Mouse (Mus musculus) T-cell, adult 2 months (primary cell): ENCODE data around the gene Csrp1.
A peak's percentile ranks its signal among the peaks of the same experiment; 100 is the strongest.

Experiments
- DNase-seq: peaks from one replicate; pipeline ENCODE4 v3.0.0; 2022; ENCODE audit warnings: low spot score

Csrp1 gene

DNA sequence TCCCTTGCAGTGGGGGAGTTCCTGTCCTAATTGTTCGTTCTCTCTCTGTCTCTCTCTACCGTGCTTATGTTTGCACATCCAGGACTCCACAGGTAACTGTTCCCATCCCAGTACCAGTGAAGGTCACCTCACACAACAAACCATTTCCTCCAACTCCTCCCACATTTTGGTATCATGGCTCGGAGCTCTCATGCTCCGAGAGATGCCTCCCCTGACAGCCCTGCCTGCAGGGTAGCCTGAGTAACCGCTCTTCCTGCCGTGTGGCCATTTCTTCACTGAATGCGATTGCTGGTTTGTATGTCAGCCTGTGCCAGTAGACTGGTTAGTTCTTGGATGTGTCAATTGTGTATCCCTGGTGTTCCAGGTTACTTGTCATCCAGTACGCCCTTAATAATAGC is 51.7 kb downstream of the Csrp1 start:
- DNase-seq: no peak

DNA sequence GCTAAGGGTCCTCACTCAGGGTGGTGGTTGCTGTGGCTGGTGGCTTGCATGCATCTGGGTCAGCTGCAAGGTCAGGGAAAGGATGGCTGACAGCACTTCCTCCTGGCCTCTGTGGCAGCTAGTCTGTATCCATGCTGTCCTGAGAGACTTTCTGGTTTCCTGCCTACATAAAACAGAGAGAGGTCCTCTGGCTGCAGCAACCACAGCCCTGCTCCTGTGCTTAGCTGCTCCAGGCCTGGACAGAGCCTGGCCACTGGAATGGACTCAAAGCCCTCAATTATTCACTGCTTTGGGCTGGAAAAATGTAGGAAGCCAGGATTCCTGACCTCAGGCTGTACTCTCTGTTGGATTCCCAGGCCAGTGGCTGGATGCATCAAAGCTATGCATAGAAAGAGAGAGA is 56.7 kb downstream of the Csrp1 start:
- DNase-seq: no peak

DNA sequence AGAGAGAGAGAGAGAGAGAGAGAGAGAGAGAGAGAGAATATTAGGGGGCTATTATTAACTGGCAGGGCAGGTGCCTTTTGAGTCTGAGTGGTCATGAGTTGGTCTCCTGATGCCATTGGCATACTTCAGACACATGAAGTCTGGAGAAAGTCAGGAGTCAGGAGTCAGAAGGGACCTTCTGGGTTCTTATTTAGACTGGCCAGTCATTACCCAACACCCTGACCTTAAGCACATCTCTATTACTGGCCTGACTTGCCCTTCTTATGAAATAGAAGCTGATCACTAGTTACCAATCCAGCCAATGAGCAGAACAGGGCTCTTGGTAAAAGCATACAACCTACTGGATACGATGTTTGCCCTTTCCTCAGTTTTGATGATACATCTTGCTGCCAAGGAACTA is 57.2 kb downstream of the Csrp1 start:
- no peak for DNase-seq

DNA sequence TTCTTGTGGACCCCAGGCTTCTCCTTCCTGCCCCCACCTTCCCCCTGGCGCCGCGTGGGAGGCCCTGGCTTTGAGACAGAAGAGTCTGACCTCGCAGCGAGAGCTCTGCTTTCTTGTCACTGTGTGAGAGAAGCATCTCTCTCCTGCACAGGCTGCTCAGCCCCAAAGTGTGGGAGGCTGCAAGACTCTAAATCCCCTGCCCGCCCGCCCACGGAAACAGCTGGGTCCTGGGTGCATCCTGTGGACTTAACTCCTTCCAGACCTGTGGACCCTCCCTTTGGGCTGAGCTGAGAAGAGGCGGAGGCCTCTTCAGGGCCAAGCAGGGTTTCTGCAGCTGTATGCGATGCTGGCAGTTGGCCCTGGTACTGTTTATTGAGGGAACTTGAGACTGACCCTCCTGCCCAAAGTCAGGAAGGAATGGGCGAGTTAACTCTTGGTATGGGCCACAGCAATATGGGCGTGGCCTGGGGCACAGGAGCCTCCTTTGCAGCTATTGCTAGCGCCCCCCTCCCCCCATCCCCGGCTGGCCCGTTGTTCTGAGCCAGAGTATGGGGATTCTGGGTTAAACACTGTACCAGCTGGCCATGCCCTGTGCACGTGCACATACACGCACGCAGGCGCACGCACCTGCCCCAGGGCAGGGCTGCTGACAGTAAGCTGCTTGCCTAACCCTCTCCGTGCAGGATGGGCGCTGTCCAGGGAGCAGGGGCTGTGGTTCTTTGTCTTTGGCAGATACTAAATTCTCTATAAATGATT is 59.1 kb downstream of the Csrp1 start, which contains the start of gene Tnni1:
TSS of gene Tnni1 (plus strand) at position 655 of the 756 bp plus-strand sequence.
- DNase-seq: no peak

DNA sequence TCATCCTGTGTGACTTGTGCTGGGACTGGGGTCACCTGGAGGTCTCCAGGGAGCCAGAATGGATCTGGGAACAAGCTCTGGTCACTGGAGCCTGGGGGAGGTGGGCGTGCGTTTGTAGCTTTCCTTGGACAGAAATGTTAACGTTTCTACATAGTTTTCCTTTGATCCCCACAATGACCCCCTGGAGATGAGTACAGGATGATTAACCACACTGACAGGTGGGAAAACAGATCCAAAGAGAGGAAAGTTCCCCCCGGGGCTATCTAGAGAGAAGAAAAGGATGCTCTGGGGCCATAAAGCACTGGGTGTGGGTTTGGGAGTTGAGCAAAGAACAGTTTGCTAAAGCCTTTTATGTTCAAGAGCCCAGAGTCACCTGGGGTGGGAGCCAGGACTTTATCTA is 60.8 kb downstream of the Csrp1 start:
- DNase-seq: no peak

DNA sequence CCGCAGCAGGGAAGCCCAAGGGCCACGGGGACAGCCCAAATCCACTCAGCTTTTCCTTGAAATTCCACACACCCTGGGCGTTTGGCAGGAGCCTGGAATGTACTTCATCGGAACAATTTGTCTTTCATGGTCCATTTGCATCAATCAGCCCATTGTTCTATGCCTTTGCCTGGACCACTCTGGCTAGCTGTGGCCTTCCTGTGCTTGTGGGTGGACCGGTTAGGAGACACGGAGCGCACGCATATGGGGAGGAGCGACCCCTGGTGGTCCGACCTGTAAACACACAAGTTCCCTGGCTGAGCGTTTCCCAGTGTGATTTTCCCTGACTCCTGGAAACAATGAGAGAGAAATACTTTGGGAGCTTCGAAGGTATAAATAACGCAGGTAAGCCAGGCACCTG is 61.4 kb downstream of the Csrp1 start:
- peak; percentile 40 for DNase-seq

DNA sequence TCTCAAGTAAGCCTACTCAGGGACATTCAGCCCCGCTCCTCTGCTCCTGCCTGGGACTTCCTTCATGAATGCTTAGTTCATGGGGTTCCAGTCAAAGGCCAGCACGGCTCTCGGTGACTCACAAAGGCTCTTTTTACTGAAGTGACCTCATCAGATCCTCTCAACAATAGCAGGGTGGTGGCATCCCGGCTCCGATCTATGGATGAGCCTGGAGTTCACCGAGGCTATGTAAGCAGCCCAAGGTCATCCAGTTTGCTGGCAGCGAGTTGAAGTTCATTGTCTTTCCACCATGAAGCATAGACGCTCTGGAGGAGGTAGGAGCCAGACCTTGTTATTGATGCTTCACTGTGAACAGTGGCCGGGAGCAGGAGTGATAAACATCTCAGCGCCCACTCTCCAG is 63.0 kb downstream of the Csrp1 start:
- no peak for DNase-seq

DNA sequence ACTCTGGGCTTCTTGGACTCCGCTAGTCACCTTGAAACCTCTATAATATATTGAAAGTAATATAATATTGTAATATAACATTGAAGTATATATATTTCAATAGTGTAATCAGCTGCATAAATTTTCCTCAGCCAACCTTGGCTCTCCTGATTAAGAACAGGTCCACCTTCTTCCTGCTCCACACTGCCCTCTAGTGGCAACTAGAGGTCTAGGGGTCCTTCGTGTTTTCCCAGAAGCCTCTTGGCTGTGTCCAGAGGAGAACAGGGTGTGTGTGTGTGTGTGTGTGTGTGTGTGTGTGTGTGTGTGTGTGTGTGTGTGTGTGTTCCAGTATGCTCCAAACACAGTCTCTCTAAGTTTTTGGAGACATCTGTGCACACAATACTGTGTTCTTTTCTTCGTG is 67.9 kb downstream of the Csrp1 start:
- DNase-seq: peak; percentile 73

DNA sequence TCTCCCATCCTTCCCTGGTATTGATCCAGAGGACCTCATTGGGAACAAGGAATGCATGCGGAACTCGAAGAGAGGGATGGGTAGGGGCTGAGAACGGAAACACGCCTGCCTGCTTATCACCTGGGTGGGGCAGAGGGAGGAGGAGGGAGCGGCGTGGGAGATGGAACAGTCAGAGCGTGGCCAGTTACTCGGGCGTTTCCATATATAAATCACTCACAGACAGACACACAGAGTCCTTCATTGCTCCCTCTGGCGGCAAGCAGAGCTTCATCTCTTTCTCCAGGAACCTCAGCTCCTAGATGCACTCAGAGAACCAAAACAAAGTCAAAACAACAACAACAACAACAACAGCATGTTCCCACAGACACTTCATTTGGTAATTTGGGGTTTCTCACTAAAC is 68.8 kb downstream of the Csrp1 start:
- no peak for DNase-seq

DNA sequence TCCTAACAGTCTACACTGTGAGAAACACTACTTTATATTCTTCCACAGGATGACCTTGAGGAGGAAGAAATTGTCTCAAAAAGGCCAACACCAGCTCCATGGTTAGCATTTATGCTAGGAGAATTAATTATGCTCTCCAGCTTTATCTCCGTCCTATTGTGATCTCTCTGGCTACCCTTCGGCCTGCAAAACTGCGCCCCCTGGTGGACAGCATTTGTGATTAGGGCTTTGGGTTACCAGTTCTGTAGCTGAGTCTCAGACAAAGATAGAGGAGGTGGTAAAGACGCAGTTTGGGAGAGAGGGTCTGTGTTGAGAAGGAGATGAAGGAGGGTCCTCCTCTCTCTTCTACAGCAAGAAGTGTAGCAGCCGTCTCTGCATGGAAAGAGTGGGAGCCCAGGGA is 70.0 kb downstream of the Csrp1 start:
- DNase-seq: peak; percentile 61

DNA sequence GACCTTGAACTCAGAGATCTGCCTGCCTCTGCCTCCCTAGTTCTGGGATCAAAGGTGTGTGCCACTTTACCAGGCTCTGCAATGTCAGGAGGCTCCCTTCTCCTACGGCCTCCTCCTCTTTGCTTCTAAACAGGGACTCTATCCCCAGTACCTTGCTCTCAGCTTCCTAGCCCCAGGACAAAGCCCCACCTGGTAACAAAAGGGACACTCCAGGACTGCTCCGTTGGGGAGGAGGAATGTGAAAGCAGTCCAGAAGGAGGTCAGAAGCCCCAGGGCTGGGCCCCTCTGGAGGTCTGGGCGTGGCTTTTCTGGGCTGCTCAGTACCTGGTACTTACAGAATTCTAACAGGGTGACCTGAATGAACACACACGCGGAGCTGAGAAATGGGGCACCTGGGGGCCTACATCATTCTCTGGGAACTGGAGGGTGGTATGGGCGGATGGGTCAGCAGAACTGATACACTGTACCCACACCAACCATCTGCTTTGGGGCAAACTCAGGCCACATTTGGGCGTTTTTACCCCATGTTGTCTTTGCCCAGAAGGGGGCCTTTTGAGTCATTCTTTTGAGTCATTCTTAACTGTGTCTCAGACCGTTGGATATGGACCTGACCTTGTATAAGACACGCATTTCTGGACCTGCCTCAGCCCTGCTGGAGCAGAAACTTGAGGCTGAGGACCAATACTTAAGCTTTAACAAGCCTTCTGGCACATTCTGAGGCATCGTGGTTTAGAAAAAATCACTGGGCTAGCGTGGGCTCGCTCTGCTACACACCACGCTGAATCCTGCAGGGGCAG is 72.5 kb downstream of the Csrp1 start:
- no peak for DNase-seq

DNA sequence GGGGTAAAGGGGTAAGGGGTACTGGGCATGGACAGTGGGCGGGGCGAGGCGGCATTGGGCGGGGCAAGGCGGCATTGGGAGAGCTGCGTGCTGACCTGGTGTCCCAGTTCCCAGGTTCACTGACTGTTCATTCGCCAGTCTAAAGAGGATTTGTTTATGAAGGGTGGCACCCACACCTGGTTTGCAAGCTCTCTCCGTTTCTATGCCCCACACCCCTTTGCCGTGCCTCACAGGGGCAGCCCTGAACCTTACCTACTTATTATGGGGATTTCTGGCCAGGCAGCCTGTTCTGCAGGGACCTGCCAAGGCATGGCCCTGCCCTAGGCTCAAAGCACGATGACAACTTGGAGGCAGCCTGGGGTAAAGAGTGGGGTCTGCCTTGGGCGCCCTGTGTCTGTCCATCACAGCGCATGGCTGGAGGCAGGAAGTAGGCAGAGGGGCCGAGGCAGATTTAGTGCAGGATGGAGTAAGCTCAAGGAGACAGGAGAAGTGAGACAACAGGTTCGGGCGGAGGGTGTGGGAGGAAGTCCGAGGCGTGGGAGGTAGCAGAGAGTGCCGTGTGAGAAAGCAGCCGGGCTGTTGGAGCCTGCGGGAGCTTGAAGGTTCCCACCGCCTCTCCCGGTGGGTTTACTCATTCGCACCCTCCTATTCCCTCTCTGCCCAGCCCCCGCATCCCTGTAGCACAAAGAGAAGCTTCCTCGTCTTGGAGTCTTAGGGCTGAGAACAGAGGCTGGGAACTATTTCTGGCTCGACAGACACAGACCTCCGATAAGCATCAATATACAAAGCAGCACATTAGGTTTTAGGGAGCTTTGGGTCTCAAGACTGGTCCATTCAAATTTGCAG is 73.7 kb downstream of the Csrp1 start:
- peak; percentile 32 for DNase-seq

DNA sequence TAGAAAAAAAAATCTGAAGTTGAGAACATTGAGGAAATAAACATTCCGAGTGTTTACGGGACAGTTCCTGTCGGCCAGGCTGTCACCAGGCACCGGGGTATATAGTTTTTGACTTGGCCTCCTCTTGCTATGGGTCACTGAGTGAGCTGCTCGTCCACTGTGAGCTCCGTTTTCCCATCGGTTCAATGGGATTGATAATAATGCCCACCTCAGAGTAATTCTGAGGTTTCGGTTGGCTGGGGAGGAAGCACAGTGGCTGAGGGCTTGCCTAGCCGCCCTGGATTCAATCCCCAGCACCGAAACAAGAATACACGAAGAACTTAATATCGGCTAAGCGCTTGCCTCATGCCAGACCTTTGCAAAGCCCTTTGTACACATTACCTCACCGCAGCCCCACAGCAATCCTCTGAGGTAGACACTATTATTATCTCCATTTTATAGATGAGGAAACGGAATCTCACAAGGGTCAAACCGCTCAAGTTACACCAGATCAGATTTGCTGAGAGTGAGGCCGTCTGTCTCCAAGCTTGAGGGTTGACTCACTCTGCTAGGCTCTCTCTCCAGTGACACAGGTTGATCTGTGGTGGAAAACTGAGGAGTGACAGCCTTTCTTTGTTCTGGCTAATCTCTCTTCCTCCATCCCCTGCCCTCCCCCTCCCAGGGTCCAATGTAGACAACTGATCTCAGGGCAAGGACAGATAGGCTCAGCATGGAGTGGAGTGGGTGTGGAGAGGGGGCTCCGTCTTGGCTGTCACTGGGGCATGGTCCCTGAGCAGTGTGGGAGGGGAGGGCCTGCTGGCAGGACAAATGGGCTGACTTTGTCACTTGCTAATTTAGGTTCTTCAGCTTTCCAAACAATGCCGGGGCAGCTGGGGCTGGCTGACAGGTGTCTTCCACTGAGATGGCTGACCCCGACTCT is 74.6 kb downstream of the Csrp1 start:
- DNase-seq: no peak

DNA sequence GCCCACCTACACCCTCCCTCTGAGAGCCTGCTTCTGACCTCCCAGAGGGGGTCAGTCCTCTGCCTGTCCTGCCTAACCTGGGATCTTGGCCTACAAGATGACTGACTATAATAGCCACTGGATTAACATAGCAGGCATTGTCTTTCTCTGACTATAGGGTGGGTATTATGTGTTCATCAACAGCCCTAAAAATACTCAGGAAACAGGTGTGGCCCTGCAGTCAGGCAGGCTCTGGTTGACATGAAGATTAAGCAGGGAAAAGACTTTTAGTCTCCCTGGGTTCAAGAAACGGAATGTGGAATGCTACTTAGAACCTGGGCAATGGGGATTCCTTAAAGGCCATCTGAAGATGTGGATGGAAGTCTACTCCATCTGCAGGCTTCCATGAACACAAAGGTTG is 78.6 kb downstream of the Csrp1 start:
- no peak for DNase-seq

DNA sequence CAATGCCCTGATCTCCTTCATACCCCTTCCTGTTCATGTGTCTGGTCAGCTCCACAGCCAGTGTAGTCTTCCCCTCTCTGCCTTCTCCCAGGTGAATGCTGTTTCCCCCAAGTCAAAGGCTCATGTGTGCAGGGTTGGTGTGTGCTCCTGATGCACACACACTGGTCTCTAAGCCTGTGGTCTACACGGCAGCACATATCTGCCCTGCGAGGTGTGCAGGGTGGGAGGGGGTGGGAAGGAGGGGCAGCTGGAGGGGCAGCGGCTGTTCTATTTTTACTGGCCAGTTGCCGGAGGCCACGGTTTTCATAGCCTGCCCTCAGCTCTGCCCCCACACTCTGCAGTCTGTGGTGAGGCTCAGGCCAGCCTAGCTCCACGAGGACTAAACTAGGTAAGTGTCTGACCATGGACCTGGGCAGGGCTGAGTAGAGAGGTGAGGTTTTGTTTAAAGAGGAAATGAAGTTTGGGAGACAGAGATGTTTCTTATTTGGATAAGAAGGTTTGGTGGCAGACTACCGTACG is 79.3 kb downstream of the Csrp1 start:
- no peak for DNase-seq

DNA sequence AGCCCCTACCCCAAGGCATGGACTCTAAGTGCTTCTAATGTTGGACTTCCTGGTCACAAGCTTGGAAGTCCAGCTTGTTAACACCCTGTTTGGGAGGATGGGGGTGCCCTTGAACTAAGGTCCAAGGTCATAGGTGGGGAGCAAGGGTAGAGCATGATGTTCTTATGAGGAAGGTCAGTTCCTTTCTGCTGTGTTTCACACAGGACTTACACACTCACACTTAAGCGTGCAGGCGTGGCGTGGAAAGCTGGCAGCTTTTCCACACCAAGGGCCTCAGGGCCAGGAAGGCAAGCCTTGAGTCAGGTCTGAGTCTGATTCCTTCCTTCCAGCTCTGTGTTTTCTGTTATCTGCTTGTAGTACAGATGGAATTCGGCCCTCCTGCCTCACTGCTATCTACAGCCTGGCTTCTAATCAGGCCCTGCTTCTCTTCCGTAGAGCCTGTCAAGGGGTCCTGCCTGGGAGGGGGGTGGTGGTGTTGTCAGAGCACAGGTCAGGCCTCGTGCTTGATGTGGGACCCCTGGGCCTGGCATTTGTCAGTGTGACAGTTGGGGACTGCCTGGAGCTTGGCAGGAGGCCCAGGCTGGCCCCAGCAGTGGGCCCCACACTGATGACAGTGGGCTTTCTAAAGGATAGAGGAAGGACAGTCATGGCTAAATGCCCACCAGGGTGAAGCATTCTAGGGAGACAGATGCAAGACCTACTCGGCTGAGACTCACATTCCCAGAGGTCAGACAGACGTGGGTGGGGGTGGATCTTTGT is 80.5 kb downstream of the Csrp1 start:
- DNase-seq: no peak
